Mouse (Mus musculus) layer of hippocampus, postnatal 10 days (tissue): ENCODE data around the gene Cdkn2aip. TPM values are rescaled to one million over a fixed set of nuclear protein-coding genes. Genes with fewer than 3 reads are reported as not detected.

Experiments
- DNase-seq, 2 experiments: peaks; one replicate each; pipeline ENCODE4 v3.0.0; 2021; ENCODE audit warnings: low spot score in 2 of 2
- total RNA-seq, 2 experiments: library from RNA; stranded (reverse); gene quantifications; 2 replicates each; pipeline ENCODE4 v1.2.3; 2021

Gene Cdkn2aip
- total RNA-seq, 2 experiments from 2014 or later: 12.1 to 13.4 TPM

- no peak for DNase-seq
These were observed 18.2 kb downstream of the Cdkn2aip start for GRCm38 (mm10) chr8:47695431-47696105.

GRCm38 (mm10) chr8:47693119-47693518 is 20.6 kb downstream of the Cdkn2aip start:
- DNase-seq: peak; percentile 82 to 86

GRCm38 (mm10) chr8:47691831-47692230 is 21.9 kb downstream of the Cdkn2aip start:
- no peak for DNase-seq

DNA sequence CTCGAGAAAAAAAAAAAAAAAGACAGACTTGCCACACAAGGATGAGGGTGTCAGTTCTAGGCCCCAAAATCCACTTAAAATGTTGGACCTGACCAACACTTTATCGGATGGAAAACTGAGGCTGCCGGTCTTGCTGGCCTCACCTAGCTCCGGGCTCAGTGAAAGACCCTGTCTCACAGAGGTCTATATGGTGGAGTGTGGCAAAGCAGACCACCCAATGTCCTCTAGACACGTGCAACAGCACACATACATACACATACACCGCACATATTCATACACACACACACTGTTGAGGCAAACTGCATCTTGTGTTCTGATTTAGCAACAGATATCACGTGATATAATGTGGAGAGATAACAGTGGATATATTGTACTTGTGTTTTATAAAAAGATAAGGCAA is 22.4 kb downstream of the Cdkn2aip start:
- DNase-seq: no peak

GRCm38 (mm10) chr8:47690674-47691078 is 23.1 kb downstream of the Cdkn2aip start:
- DNase-seq: no peak

- no peak for DNase-seq
These were observed 23.9 kb downstream of the Cdkn2aip start for GRCm38 (mm10) chr8:47689704-47690326.

DNA sequence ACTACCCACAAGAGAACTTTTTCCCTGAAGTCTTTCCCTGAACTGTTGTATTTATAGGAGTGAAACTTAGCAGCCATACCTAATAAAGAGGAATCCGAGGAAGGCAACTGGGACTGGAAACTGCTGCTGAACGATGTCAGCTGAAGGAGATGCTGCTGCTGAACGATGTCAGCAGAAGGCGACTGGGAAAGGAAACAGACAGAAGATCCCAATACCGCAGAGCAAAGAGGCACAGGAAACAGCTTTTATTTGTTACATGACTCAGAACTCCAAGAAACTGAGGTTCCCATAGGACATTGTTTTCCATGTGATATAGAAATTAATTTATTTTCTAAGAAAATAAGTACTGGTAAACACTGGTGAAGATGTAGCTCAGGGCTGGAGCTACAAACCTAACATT is 29.3 kb downstream of the Cdkn2aip start:
- no peak for DNase-seq

GRCm38 (mm10) chr8:47683994-47684393 is 29.7 kb downstream of the Cdkn2aip start:
- DNase-seq: no peak

DNA sequence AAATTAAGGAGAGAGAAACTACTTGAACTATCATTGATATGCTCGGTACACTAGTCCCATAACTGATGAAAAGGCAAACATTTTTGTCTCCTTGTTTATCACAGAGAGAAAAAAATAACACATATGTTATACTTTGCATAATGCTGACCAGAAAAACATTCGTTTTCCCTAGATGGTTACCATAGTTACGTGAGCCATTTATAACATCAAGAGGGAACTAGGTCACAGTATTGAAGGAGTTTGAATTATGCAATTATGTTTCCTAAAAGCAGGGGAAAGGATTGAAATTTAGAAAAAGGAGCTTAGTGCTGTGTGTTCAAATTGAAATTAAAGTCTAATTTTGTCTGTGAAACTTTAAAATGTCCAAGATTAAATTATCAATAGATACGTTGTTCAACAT is 33.4 kb downstream of the Cdkn2aip start:
- DNase-seq: no peak

GRCm38 (mm10) chr8:47679603-47680002 is 34.1 kb downstream of the Cdkn2aip start:
- no peak for DNase-seq

DNA sequence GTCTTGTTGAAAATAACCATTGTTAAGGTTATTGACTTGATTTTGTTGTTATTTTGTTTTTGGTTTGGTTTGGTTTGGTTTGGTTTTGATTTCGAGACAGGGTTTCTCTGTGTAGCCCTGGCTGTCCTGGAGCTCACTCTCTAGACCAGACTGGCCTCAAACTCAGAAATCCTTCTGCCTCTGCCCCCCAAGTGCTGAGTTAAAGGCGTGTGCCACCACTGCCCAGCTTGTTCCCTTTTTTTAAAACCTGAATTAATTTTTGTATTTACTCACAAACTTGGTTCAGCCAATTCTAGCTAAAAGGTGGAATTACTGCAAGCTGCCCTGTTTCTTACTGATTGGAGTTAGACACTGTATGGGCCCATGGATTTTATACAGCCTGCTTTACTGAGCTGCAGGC is 37.1 kb downstream of the Cdkn2aip start:
- no peak for DNase-seq

GRCm38 (mm10) chr8:47676224-47676623 is 37.5 kb downstream of the Cdkn2aip start:
- peak in 1 of 2 experiments; percentile 32 for DNase-seq

DNA sequence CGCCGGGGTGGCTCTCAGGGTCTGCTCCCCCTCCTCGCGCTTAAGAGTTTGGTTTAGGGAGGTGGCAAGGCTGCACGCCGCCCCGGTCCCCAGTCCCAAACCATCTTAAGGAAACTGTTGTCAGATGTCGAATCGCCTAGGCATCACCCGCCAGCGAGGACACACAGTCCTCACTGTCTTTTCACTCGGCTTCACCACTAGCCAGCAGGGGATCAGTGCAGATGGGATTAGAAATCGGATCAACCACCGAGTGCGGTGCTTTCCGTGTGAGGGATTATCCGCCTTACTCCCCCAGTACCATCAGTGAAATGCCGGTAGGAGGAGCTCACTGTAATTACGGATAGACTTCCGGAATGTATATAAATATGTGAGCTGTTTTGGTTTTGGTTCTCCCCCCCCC is 37.9 kb downstream of the Cdkn2aip start:
- no peak for DNase-seq

DNA sequence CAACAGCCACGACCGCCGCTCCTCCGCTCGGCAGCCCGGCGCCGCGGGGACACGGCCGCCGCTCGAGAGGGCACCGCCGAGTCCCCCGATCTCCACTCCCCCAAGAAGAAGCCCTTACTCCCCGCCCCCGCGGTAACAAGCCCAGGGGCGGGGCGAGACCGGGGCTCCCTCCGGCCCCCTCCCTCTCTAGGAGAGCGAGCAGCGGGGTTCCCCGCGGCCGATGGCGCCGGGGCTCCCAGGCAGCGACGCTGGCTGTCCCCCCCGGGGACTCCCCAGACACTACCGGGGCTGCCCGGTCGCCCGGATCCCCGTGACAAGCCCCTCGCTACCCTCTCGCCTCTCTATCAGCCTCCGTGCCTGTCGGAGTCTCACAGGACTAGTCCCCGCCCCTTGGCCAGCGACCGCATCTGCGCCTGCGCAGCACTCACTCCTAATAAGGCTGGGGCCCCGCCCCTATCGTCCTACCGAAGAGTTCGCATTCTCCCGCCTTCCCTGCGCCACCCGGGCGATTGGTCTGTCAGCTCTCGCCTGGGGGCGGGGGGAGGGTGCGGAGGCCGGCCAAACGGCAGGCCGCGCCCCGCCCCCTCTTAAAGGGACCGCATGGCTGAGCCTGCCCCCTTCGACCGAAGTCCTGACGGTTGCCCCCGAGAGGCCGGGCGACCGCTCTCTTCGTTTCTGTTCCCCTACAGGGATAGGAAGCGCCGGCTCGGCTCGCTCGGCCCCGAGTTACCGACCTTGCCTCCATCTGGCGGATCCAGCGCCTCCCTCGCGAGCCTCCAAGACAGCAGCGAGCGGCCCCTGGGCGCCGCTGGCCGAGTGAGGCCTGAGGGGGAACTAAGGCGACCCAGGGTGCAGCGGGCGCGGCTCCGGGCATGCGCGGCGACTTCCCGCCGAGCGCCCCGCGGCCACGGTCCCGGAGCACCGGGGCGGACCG is 38.7 kb downstream of the Cdkn2aip start, which contains the start of gene Ing2:
Gene Ing2, minus strand, starts transcription at position 780 of the 934 bp plus-strand sequence.
- DNase-seq: peak; percentile 100

DNA sequence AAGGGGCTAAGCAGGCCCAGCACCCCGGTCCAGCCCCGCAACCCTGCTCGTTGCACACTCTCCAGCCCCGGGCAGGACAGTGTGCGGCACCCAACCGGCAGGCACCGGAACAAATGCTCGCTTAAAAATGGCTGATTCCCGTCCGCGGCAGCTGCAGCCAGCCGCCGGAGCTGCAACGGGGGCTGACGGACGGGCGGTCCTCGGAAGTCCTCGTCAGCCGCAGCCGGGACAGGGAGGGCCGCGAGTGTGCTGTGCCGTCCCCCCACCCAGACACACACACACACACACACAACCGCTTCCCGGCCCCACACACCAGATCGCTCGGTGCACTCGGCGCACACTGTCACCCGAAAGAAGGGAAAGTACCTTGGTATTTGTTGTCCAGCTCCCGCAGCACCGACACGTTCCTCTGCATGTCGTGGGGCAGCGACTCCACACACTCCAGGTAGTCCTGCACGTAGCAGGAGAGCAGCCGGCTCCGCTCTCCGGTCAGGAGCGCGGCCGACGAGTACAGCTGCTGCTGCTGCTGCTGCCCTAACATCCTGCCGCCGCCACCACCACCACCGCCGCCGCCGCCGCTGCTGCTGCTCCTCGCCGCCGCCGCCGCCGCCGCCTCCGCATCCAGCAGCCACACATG is 39.5 kb downstream of the Cdkn2aip start:
- DNase-seq: peak in 1 of 2 experiments; percentile 48

DNA sequence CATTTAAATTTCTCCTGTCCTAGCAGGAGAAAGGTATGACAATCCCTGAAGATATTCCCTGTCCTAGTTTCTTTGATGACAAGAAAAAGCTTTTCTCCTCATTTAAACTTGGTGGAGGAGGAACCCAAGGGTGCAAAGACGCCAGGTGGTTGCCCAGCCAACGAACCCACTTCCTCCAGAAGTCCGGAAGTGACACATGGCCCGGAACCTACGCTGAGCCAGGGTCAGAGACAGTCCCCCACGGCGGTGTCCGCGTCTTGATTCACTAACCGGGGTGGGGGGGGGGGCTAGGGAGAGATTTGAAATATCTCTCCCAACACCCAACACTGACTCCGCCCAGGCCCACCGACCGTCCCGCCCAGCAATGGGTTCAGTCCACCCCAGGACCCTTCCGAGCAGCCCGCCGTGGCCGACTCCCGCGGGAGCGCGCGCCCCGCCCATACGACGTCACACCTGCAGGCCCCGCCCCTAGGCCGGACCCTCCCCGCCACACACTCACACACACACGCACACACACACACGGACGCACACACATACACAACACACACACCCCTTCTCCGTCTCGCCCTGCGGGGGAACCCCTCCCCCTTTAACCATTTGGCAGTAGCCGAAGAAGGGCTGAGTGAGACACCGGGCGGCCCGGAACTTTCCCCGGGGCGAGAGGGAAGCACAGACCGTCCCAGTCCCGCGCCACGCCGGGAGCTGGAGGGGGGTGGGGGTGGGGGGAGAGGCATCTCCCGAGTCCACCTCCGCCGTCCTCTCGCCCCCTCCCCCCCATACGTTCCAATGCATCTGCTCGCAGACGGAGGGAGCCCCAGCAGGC is 40.2 kb downstream of the Cdkn2aip start:
- peak; percentile 94 for DNase-seq

DNA sequence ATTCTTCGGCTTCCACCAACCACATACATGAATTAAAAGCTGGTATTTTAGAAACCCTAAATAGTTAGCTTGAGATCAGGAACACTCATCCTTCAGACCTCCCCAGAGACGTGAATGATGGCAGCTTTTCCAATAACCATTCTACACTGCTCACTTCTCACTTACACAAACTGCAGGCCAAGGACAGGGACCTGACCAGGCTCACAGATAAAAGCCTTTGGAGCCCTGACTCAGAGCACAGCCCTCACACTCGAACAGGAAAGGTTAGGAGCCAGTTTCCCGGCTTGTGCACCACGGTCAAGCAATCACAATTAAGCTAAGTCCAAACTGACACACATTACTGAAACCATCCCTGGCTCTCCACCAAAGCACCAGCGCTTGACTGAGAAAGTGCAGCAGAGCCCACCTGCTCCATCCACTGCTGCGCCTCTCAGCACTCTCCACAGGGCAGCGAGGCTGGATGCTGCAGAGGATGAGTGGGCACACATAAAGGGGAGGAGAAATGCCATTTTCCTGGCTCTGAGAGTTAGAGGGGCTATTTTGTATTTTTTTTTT is 49.4 kb downstream of the Cdkn2aip start:
- DNase-seq: no peak

- no peak for DNase-seq
These were observed 50.5 kb downstream of the Cdkn2aip start for GRCm38 (mm10) chr8:47663201-47663600.

DNA sequence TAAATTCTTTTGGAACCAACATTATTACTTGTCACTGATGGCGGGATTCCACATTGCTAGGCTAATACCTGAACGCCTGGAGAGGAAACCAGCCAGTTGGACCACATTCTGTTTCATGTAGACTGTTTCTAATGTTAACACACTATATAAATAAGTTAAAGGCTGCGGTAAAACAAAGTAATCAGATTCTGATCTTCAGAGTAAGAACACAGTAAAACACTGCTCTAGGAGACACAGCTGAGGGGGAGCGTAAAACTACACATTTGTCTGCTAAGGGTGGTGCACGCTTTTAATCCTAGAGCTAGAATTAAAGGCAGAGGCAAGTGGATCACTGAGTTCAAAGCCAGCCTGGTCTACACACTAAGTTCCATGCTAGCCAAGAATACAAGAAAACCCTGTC is 51.0 kb downstream of the Cdkn2aip start:
- no peak for DNase-seq

GRCm38 (mm10) chr8:47660394-47660793 is 53.3 kb downstream of the Cdkn2aip start:
- no peak for DNase-seq
